Mouse (Mus musculus) kidney, embryonic 16.5 days (tissue): ENCODE measurements at regions not wholly inside any gene's neighbourhood (a gene's known extent, or its start where the extent isn't known, plus 50 kb on each side); places are given as distances from the start of the nearest gene placed in this dataset.

Source experiments
- ATAC-seq: fragments of 200-750 bp; cut with Nextera tagmentation; 2 replicates; pipeline ENCODE4 v1.8.0; 2017; ENCODE audit warnings: moderate TSS enrichment; ENCODE audit not compliant: low FRiP score, low TSS enrichment
- H3K27ac ChIP-seq: fragments of 300-500 bp; sonication (generic); 2 replicates; pipeline ENCODE4 v1.5.1; 2014; ENCODE audit warnings: low read length
- H3K27me3 ChIP-seq: fragments of 300-500 bp; sonication (generic); 2 replicates; pipeline ENCODE4 v1.6.1; 2014; ENCODE audit warnings: low read length, control low read depth, mixed read lengths; ENCODE audit not compliant: insufficient read depth
- H3K36me3 ChIP-seq: fragments of 300-500 bp; sonication (generic); 2 replicates; pipeline ENCODE4 v1.6.1; 2014; ENCODE audit warnings: low read length, control low read depth, mixed read lengths; ENCODE audit not compliant: insufficient read depth
- H3K4me1 ChIP-seq: fragments of 300-500 bp; sonication (generic); 2 replicates; pipeline ENCODE4 v1.6.1; 2014; ENCODE audit warnings: low read length, control low read depth, mixed read lengths; ENCODE audit not compliant: insufficient read depth
- H3K4me2 ChIP-seq: fragments of 300-500 bp; sonication (generic); replicated peaks from 2 replicates; pipeline ENCODE4 v1.6.1; 2014; ENCODE audit warnings: low read depth, low read length
- H3K4me3 ChIP-seq: fragments of 300-500 bp; sonication (generic); 2 replicates; pipeline ENCODE4 v1.5.1; 2014; ENCODE audit warnings: mild to moderate bottlenecking, low read length
- H3K9ac ChIP-seq: fragments of 300-500 bp; sonication (generic); replicated peaks from 2 replicates; pipeline ENCODE4 v1.6.1; 2014; ENCODE audit warnings: low read length
- H3K9me3 ChIP-seq: fragments of 300-500 bp; sonication (generic); 2 replicates; pipeline ENCODE4 v1.6.1; 2016; ENCODE audit warnings: low read length, control low read depth
- WGBS: fragments of 180-500 bp; shearing (Covaris S2); extraction: QIAGEN DNeasy Blood & Tissue Kit; methylation state at CpG from one replicate; pipeline ENCODE4 v1.1.7; 2014; 5-methylcytosine and 5-hydroxymethylcytosine counted together

GRCm38 (mm10) chr4:26637859-26638258 lies 291.2 kb upstream of the Manea start:
- Histone ChIP-seq H3K9me3 (no peaks in the 10 kb centered on the region), H3K4me3 (no peak overlapping the region), H3K36me3 (no peaks in the 10 kb centered on the region), H3K27ac (no peak overlapping the region), H3K4me1 (no peaks in the 10 kb centered on the region), H3K4me2 (no peak overlapping the region), H3K9ac (no peak overlapping the region), H3K27me3 (no peaks in the 10 kb centered on the region)
- no peak for ATAC-seq
- 88% methylated on average over 2 of the region's 2 CpGs for WGBS

- Histone ChIP-seq H3K9ac (no peak overlapping the region), H3K27me3 (no peaks in the 10 kb centered on the region), H3K9me3 (no peaks in the 10 kb centered on the region), H3K4me2 (no peak overlapping the region), H3K4me1 (no peaks in the 10 kb centered on the region), H3K4me3 (no peak overlapping the region), H3K27ac (no peak overlapping the region), H3K36me3 (no peaks in the 10 kb centered on the region)
- whole genome bisulfite sequencing, result 24% methylated on average over 1 of the region's 1 CpGs
- ATAC-seq, result no peak
Measured at GRCm38 (mm10) chr4:26630553-26631206, 284.0 kb upstream of the Manea start.

GRCm38 (mm10) chr4:26629710-26630109 lies 283.0 kb upstream of the Manea start:
- Histone ChIP-seq H3K27me3 (no peaks in the 10 kb centered on the region), H3K9ac (no peak overlapping the region), H3K4me2 (no peak overlapping the region), H3K4me1 (no peaks in the 10 kb centered on the region), H3K9me3 (no peaks in the 10 kb centered on the region), H3K27ac (no peak overlapping the region), H3K36me3 (no peaks in the 10 kb centered on the region), H3K4me3 (no peak overlapping the region)
- WGBS, result 70% methylated on average over 2 of the region's 2 CpGs
- no peak for ATAC-seq

- no peak overlapping the region for H3K4me3 ChIP-seq
- no peaks in the 10 kb centered on the region for H3K36me3 ChIP-seq
- WGBS, result 85% methylated on average over 6 of the region's 6 CpGs
- no peak overlapping the region for H3K27ac ChIP-seq
- no peaks in the 10 kb centered on the region for H3K27me3 ChIP-seq
- H3K4me1 ChIP-seq, result no peaks in the 10 kb centered on the region
- H3K4me2 ChIP-seq, result no peak overlapping the region
- H3K9me3 ChIP-seq, result no peaks in the 10 kb centered on the region
- no peak for ATAC-seq
- no peak overlapping the region for H3K9ac ChIP-seq
Measured at GRCm38 (mm10) chr4:26627744-26628143, 281.1 kb upstream of the Manea start.

- H3K36me3 ChIP-seq, result no peaks in the 10 kb centered on the region
- H3K4me3 ChIP-seq, result no peak overlapping the region
- H3K9me3 ChIP-seq, result no peaks in the 10 kb centered on the region
- no peaks in the 10 kb centered on the region for H3K27me3 ChIP-seq
- no peaks in the 10 kb centered on the region for H3K4me1 ChIP-seq
- no peak overlapping the region for H3K9ac ChIP-seq
- no peak overlapping the region for H3K4me2 ChIP-seq
- ATAC-seq, result no peak
- 60% methylated on average over 3 of the region's 3 CpGs for WGBS
- H3K27ac ChIP-seq, result no peak overlapping the region
Measured at GRCm38 (mm10) chr4:26589081-26589869, 242.6 kb upstream of the Manea start.

GRCm38 (mm10) chr4:26555690-26556089 lies 209.0 kb upstream of the Manea start:
- no peak for ATAC-seq
- WGBS, result 88% methylated on average over 3 of the region's 3 CpGs
- no peak overlapping the region for H3K9ac ChIP-seq

GRCm38 (mm10) chr4:26543833-26544232 lies 197.1 kb upstream of the Manea start:
- no peaks in the 10 kb centered on the region for H3K4me1 ChIP-seq
- ATAC-seq, result no peak
- 39% methylated on average over 1 of the region's 1 CpGs for WGBS
- no peaks in the 10 kb centered on the region for H3K27me3 ChIP-seq
- no peak overlapping the region for H3K9ac ChIP-seq
- H3K9me3 ChIP-seq, result no peaks in the 10 kb centered on the region
- H3K36me3 ChIP-seq, result no peaks in the 10 kb centered on the region
- no peak overlapping the region for H3K27ac ChIP-seq
- no peak overlapping the region for H3K4me2 ChIP-seq
- no peak overlapping the region for H3K4me3 ChIP-seq

More at GRCm38 (mm10) chr4:26555690-26556089, 209.0 kb upstream of the Manea start:
- Histone ChIP-seq H3K27ac (no peak overlapping the region), H3K4me1 (no peaks in the 10 kb centered on the region), H3K27me3 (no peaks in the 10 kb centered on the region), H3K36me3 (no peaks in the 10 kb centered on the region), H3K4me3 (no peak overlapping the region), H3K9me3 (0 out of 2 replicates have a peak, but pooled peaks cover 2% of the 10 kb centered on the region), H3K4me2 (no peak overlapping the region)

- H3K4me3 ChIP-seq, result no peak overlapping the region
- ATAC-seq, result no peak
- 50% methylated on average over 2 of the region's 2 CpGs for WGBS
Measured at GRCm38 (mm10) chr4:26542511-26542910, 195.8 kb upstream of the Manea start.

GRCm38 (mm10) chr4:26508004-26508403 lies 161.3 kb upstream of the Manea start:
- Histone ChIP-seq H3K4me2 (no peak overlapping the region), H3K9ac (no peak overlapping the region), H3K4me1 (no peaks in the 10 kb centered on the region), H3K27ac (no peak overlapping the region), H3K4me3 (no peak overlapping the region), H3K27me3 (no peaks in the 10 kb centered on the region), H3K9me3 (no peaks in the 10 kb centered on the region), H3K36me3 (no peaks in the 10 kb centered on the region)
- 79% methylated on average over 5 of the region's 5 CpGs for WGBS
- no peak for ATAC-seq

More at GRCm38 (mm10) chr4:26542511-26542910, 195.8 kb upstream of the Manea start:
- no peak overlapping the region for H3K4me2 ChIP-seq
- H3K4me1 ChIP-seq, result no peaks in the 10 kb centered on the region
- H3K36me3 ChIP-seq, result no peaks in the 10 kb centered on the region
- no peaks in the 10 kb centered on the region for H3K27me3 ChIP-seq
- no peaks in the 10 kb centered on the region for H3K9me3 ChIP-seq
- no peak overlapping the region for H3K27ac ChIP-seq
- no peak overlapping the region for H3K9ac ChIP-seq

- Histone ChIP-seq H3K9ac (no peak overlapping the region), H3K27me3 (no peaks in the 10 kb centered on the region), H3K36me3 (no peaks in the 10 kb centered on the region), H3K9me3 (no peaks in the 10 kb centered on the region), H3K4me2 (no peak overlapping the region), H3K4me3 (no peak overlapping the region), H3K4me1 (no peaks in the 10 kb centered on the region), H3K27ac (no peak overlapping the region)
- ATAC-seq, result no peak
Measured at GRCm38 (mm10) chr4:26494262-26494661, 147.6 kb upstream of the Manea start.
